Mouse (Mus musculus): Measurements from ENCODE around the gene Ociad2.

- TF ChIP-seq GATA1 (IDR thresholded peaks at IDR 0.05; ENCODE audit: low read length) (no peak), TAL1 (IDR thresholded peaks at IDR 0.05; ENCODE audit: low read length) (no peak)
Measured at GRCm38 (mm10) chr5:73331002-73331401, 9.8 kb downstream of the Ociad2 start.
